Mouse (Mus musculus): ENCODE data around the gene Mad2l1bp. TPM values are rescaled to one million over a fixed set of nuclear protein-coding genes. Genes with fewer than 3 reads are reported as not detected.
A peak's percentile ranks its signal among the peaks of the same experiment; 100 is the strongest.

Mad2l1bp gene
- total RNA-seq, 2 experiments from 2014 or later = 11.4 to 15.5 TPM

- intact Hi-C loops (cut with DNase I) = loop anchor here (10.0 kb wide), 1 partner anchor 425 kb away; the partner anchor contains the start of gene 1600014C23Rik
- peak; percentile 79 to 82 for DNase-seq (ENCODE audit: low spot score in 2 of 2)
Measured at GRCm38 (mm10) chr17:46160090-46160662, 6.8 kb upstream of the Mad2l1bp start.

DNA sequence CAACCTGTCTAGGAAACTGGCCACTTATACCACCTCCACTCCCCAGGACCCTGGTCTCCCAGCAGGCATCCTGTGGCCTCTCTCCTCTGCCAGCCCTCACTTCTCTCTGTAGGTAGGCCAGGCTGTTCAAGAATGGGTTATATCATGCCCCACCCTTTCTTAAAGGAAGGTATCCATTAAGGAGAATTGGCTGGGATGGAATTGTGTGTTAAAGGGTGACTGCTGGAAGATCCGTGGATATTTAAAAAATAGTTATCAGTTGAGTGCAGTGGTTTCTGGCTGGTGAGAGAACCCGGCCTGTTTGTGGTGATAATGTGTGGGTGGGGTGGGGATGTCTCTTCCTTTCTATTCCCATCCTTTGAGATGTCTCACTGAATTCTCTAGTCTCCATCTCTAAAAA is 5.9 kb upstream of the Mad2l1bp start:
- intact Hi-C loops (cut with DNase I) = no loop called here
- DNase-seq (ENCODE audit: low spot score in 2 of 2) = no peak

DNA sequence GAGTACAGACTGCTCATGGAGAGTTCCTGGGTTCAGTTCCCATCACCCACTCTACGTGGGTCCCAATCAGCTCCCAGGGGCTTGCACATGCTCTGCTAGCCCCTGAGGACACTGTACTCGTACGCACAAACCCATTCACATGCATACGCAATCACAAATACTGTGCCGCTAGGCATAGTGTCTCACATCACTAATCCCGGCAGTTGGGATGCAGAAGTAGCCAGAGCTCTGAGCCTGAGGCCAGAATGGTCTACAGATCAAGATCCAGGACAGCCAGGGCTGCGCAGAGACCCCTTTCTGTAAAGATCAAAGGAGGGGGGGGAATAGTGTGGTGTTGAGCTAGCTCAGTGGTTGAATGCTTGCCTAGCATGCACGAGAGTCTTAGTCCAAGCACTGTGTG is 3.8 kb upstream of the Mad2l1bp start:
- DNase-seq (ENCODE audit: low spot score in 2 of 2) = no peak
- intact Hi-C loops (cut with DNase I) = no loop called here

DNA sequence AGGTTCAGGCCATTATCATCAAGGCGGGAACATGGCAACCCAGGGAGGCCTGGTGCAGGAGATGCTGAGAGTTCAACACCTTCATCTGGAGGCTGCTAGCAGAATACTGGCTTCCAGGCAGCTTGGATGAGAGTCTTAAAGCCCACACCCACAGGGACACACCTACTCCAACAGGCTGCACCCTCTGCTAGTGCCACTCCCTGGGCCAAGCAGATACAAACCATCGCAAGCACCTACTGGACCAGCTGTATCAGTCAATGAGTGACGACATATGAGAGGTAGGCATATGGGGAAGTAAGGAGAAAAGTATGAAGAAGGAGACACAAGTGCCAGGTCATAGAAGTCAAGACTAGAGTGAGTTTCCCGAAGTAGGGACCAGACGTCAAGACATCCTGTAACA is 3.3 kb upstream of the Mad2l1bp start:
- intact Hi-C loops (cut with DNase I) = no loop called here
- DNase-seq (ENCODE audit: low spot score in 2 of 2) = no peak

- intact Hi-C loops (cut with DNase I) = no loop called here
- DNase-seq (ENCODE audit: low spot score in 2 of 2) = no peak
Measured at GRCm38 (mm10) chr17:46154336-46154735, 983 bp upstream of the Mad2l1bp start.

GRCm38 (mm10) chr17:46143578-46144423 is 9.6 kb downstream of the Mad2l1bp start, which contains the start of gene Rsph9:
Gene Rsph9 (minus strand): TSS chr17:46144216.
- peak; percentile 78 for DNase-seq (ENCODE audit: low spot score in 2 of 2)
- intact Hi-C loops (cut with DNase I) = no loop called here

DNA sequence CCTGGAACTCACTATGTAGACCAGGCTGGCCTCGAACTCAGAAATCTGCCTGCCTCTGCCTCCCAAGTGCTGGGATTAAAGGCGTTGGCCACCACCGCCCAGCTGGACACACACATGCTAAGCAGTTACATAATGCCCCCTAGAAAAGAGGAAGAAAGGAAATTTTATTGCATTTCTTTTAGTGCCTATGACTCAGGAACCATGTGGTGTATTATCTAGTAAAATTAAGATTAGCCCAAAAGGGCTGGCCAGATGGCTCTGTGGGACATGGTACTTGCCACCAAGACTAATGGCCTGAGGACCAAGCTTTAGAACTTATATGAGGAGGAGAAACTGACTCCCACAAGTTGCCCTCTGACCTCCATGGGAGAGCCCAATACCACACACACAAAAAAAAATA is 13.5 kb downstream of the Mad2l1bp start:
- intact Hi-C loops (cut with DNase I) = no loop called here
- DNase-seq (ENCODE audit: low spot score in 2 of 2) = no peak

DNA sequence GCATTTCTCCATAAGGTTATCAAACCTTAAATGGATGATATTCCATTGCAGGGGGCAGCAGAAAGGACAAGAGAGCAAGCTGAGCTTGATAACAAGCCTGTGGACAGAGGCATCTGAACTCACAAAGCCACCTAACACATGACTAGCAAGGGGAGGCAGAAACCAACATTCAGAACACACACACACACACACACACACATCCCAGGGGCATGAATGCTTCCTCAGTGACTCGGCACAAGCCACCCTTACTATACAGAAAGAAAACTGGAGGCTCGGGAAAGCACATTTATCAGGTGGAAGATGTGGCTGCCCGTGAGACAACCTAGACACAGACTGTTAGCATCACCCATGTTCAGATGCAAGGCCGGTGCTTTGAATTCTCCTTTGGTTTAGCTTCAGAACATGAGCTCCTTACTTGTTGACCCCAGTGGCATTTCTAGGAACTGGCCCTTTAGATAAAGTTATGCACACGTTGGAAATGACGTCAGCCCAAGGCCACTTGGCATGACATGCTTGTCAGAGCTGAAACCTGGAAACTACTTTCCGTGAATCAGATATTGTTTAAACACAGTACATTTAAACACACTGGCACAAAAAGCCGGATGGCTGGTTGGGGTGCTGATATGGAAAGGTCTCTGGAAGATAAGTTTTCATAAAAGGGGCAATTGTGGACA is 14.7 kb downstream of the Mad2l1bp start:
- intact Hi-C loops (cut with DNase I) = no loop called here
- DNase-seq (ENCODE audit: low spot score in 2 of 2) = no peak

GRCm38 (mm10) chr17:46132862-46133261 is 20.5 kb downstream of the Mad2l1bp start:
- DNase-seq (ENCODE audit: low spot score in 2 of 2) = no peak
- intact Hi-C loops (cut with DNase I) = loop anchor here (1.0 to 5.0 kb wide), 2 partner anchors 101 to 402 kb away; partner anchors contain the start of gene Vegfa

DNA sequence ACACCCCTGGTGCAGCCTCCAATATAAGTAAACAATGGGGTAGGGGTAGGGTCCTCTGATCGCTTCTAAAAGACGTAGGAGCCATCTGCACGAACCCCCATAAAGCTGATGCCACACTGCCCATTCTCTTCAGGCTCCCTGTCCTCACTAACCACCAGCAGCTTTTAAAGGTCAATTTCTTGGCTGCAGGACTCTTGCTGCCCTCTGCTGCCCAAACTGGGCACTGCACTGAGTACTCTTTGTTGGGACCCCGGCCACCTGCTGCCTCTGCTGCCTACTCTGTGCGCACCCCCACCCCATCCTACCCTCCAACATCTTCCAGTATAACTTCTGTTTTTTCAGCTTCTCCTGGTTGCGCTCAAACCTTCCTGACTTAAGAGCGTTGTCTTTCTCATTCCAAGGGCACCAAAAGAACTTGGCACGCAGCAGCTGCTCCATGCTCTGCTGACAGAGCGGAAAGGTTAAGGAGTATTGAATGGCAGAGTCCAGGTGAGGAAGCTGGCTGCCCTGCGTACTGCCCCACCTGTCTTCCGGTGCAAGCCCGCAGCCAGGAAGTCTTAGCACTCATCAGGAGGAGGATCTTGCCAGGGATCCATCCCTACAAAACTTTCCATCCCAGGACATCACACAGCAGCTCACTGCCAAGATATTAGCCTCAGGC is 21.2 kb downstream of the Mad2l1bp start:
- intact Hi-C loops (cut with DNase I) = loop anchor here (1.0 to 5.0 kb wide), 2 partner anchors 100 to 401 kb away; partner anchors contain the start of gene Vegfa

GRCm38 (mm10) chr17:46129741-46130498 is 23.4 kb downstream of the Mad2l1bp start:
- DNase-seq (ENCODE audit: low spot score in 2 of 2) = no peak
- intact Hi-C loops (cut with DNase I) = loop anchor here (5.0 kb wide), 1 partner anchor 98 kb away; the partner anchor contains the start of gene Vegfa

More for the DNA sequence above, 21.2 kb downstream of the Mad2l1bp start:
- DNase-seq (ENCODE audit: low spot score in 2 of 2) = peak; percentile 56 to 62

- DNase-seq (ENCODE audit: low spot score in 2 of 2) = no peak
- intact Hi-C loops (cut with DNase I) = no loop called here
Measured at GRCm38 (mm10) chr17:46127814-46128493, 25.4 kb downstream of the Mad2l1bp start.

DNA sequence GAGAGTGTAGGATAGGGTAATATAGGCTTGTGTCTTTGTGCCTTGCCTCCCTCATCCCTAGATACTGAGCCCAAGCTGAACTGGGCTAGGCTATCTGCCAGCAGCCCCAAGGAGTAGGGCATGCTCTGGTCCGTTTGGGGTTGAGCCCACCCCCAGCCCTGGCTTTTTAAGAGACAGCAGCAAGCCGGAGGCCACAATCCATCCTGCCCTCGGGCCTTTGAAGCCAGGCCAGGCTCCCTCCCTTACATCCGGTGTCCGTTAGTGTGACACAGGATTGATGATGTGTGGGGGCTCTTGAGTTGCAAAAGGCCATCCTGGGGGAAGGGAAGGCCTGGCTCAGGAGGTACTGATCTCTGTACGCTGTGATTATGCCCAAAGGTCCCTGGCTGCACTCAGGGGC is 26.7 kb downstream of the Mad2l1bp start:
- intact Hi-C loops (cut with DNase I) = no loop called here
- no peak for DNase-seq (ENCODE audit: low spot score in 2 of 2)

GRCm38 (mm10) chr17:46123953-46124700 is 29.2 kb downstream of the Mad2l1bp start:
- no peak for DNase-seq (ENCODE audit: low spot score in 2 of 2)

DNA sequence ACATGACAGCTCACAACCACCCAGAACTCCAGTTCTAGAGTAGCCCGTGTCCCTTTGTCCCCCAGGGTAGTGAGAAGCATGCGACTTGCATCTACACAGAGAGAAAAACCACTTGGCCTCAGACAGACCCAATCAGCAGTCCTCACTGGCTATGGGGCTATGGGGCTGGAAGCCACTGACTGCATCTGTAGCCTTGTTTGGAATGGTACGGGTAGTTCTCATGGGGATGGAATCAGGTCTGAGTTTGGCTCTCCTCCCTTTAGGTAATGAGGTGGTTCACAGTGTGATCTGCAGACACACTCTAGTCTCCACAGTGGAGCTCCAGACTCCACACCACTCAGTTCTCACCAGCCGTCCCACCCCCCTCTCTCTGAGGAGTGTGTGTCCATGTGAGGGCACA is 30.1 kb downstream of the Mad2l1bp start:
- DNase-seq (ENCODE audit: low spot score in 2 of 2) = no peak
- intact Hi-C loops (cut with DNase I) = no loop called here

More at GRCm38 (mm10) chr17:46123953-46124700, 29.2 kb downstream of the Mad2l1bp start:
- intact Hi-C loops (cut with DNase I) = no loop called here

GRCm38 (mm10) chr17:46122791-46123190 is 30.6 kb downstream of the Mad2l1bp start:
- DNase-seq (ENCODE audit: low spot score in 2 of 2) = no peak

DNA sequence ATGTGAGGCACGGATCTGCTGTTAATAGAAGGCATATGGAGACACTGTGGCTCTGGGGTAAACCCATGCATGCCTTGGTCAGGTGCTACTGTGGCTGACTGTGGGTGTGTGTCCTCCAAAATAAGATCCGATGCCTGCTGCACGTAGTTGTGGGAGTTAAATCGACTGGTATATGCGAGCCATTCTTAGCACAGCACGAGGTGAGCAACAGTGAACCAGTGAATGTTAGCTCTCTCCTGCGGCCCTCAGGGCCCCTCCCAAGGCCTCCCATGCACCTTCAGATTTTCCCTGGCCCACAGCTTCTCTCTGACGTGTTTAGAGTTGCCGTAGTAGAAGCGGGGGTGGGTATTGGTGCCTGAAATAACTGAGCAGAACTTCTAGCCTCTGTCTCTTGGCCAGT is 33.7 kb downstream of the Mad2l1bp start:
- DNase-seq (ENCODE audit: low spot score in 2 of 2) = peak; percentile 43 to 64
- intact Hi-C loops (cut with DNase I) = no loop called here

More at GRCm38 (mm10) chr17:46122791-46123190, 30.6 kb downstream of the Mad2l1bp start:
- intact Hi-C loops (cut with DNase I) = no loop called here

GRCm38 (mm10) chr17:46118423-46118850 is 34.9 kb downstream of the Mad2l1bp start:
- intact Hi-C loops (cut with DNase I) = no loop called here

More at GRCm38 (mm10) chr17:46118423-46118850, 34.9 kb downstream of the Mad2l1bp start:
- no peak for DNase-seq (ENCODE audit: low spot score in 2 of 2)

Measured in left cerebral cortex, postnatal 36 days (tissue).